Mouse (Mus musculus) MEL (cell line): ENCODE measurements around the gene Acbd7. TPM values are rescaled to one million over a fixed set of nuclear protein-coding genes. Genes with fewer than 3 reads are reported as not detected.

Source experiments
- DNase-seq: peaks from one replicate; pipeline ENCODE4 v3.0.0; 2011; ENCODE audit warnings: low read depth, low spot score
- H3K27ac ChIP-seq: 2 replicates; pipeline ENCODE4 v1.5.1; 2012; ENCODE audit warnings: low read depth, mild to moderate bottlenecking, control low read depth, low read length, moderate library complexity; ENCODE audit not compliant: control insufficient read depth
- H3K27me3 ChIP-seq, 2 experiments: fragments of 150-350 bp in 1 of 2; sonication (generic) in 1 of 2; 2 replicates each; pipeline ENCODE4 v1.6.1; 2012; ENCODE audit warnings: low read length in 2 of 2, mild to moderate bottlenecking in 2 of 2, improper control_type of control experiment in 1 of 2, moderate library complexity in 1 of 2; ENCODE audit not compliant: insufficient read depth in 2 of 2, control insufficient read depth in 1 of 2
- H3K36me3 ChIP-seq, 2 experiments: 2 replicates each; pipeline ENCODE4 v1.6.1; 2012 to 2014; ENCODE audit warnings: low read length in 2 of 2, improper control_type of control experiment in 1 of 2, inconsistent platforms in 1 of 2, mild to moderate bottlenecking in 1 of 2; ENCODE audit not compliant: insufficient read depth in 2 of 2, control insufficient read depth in 1 of 2
- H3K4me1 ChIP-seq, 2 experiments: fragments of 150-350 bp in 1 of 2; sonication (generic) in 1 of 2; 2 replicates each; pipeline ENCODE4 v1.6.1; 2012; ENCODE audit warnings: low read length in 2 of 2, improper control_type of control experiment in 1 of 2, mild to moderate bottlenecking in 1 of 2; ENCODE audit not compliant: insufficient read depth in 2 of 2, control insufficient read depth in 1 of 2
- H3K4me3 ChIP-seq, 2 experiments: fragments of 150-350 bp in 1 of 2; sonication (generic) in 1 of 2; 2 replicates each; pipeline ENCODE4 v1.5.1; 2012; ENCODE audit warnings: low read depth in 2 of 2, low read length in 2 of 2, mild to moderate bottlenecking in 2 of 2, moderate library complexity in 2 of 2, control low read depth in 1 of 2, improper control_type of control experiment in 1 of 2; ENCODE audit not compliant: control insufficient read depth in 1 of 2, insufficient read depth in 1 of 2
- H3K79me2 ChIP-seq: 2 replicates; pipeline ENCODE4 v1.6.1; 2012; ENCODE audit warnings: mild to moderate bottlenecking, low read length, moderate library complexity; ENCODE audit not compliant: control insufficient read depth, poor library complexity, insufficient read depth
- H3K9ac ChIP-seq: 2 replicates; pipeline ENCODE4 v1.6.1; 2012; ENCODE audit warnings: low read depth, mild to moderate bottlenecking, control low read depth, low read length, moderate library complexity; ENCODE audit not compliant: control insufficient read depth, poor library complexity, severe bottlenecking
- H3K9me3 ChIP-seq: fragments of 150-350 bp; sonication (generic); replicated peaks from 2 replicates; pipeline ENCODE4 v1.6.1; 2012; ENCODE audit warnings: mild to moderate bottlenecking, low read length, improper control_type of control experiment, moderate library complexity; ENCODE audit not compliant: insufficient read depth
- CTCF ChIP-seq, 3 experiments: IDR thresholded peaks in 2 of 3; conservative IDR thresholded peaks in 1 of 3; 2 replicates each; pipeline ENCODE4 v1.5.1; 2011 to 2012; ENCODE audit warnings: low read length in 3 of 3, low read depth in 2 of 3, mild to moderate bottlenecking in 2 of 3, improper control_type of control experiment in 1 of 3, inconsistent platforms in 1 of 3, mixed read lengths in 1 of 3, moderate library complexity in 1 of 3; ENCODE audit not compliant: control insufficient read depth in 1 of 3, insufficient read depth in 1 of 3, poor library complexity in 1 of 3, severe bottlenecking in 1 of 3
- E2F4 ChIP-seq: IDR thresholded peaks from 2 replicates; pipeline ENCODE4 v1.6.1; 2011; ENCODE audit warnings: low read depth, low read length, improper control_type of control experiment, borderline replicate concordance
- ETS1 ChIP-seq: IDR thresholded peaks from 2 replicates; pipeline ENCODE4 v1.6.1; 2012; ENCODE audit warnings: low read depth, mild to moderate bottlenecking, inconsistent platforms, low read length, improper control_type of control experiment, moderate library complexity
- GATA1 ChIP-seq: IDR thresholded peaks from 2 replicates; pipeline ENCODE4 v1.6.1; 2011; ENCODE audit warnings: low read depth, low read length, improper control_type of control experiment
- MXI1 ChIP-seq: IDR thresholded peaks from 2 replicates; pipeline ENCODE4 v1.6.1; 2011; ENCODE audit warnings: mild to moderate bottlenecking, low read depth, low read length, improper control_type of control experiment
- MYB ChIP-seq: IDR thresholded peaks from 2 replicates; pipeline ENCODE4 v1.6.1; 2011; ENCODE audit warnings: mild to moderate bottlenecking, low read depth, low read length, improper control_type of control experiment
- POLR2A ChIP-seq, 2 experiments: IDR thresholded peaks; 2 replicates each; pipeline ENCODE4 v1.6.1; 2011 to 2012; ENCODE audit warnings: low read length in 2 of 2, mild to moderate bottlenecking in 2 of 2, control low read depth in 1 of 2, improper control_type of control experiment in 1 of 2, low read depth in 1 of 2, moderate library complexity in 1 of 2; ENCODE audit not compliant: control insufficient read depth in 1 of 2, insufficient read depth in 1 of 2, poor library complexity in 1 of 2
- POLR2AphosphoS2 ChIP-seq: IDR thresholded peaks from 2 replicates; pipeline ENCODE4 v1.6.1; 2011; ENCODE audit warnings: low read length, improper control_type of control experiment
- POLR2AphosphoS5 ChIP-seq: IDR thresholded peaks from 2 replicates; pipeline ENCODE4 v1.6.1; 2012; ENCODE audit warnings: low read depth, borderline replicate concordance, mild to moderate bottlenecking, inconsistent platforms, low read length, moderate library complexity, mixed read lengths
- RAD21 ChIP-seq: IDR thresholded peaks from 2 replicates; pipeline ENCODE4 v1.6.1; 2011; ENCODE audit warnings: mild to moderate bottlenecking, low read depth, low read length, improper control_type of control experiment
- SMC3 ChIP-seq: IDR thresholded peaks from 2 replicates; pipeline ENCODE4 v1.6.1; 2011; ENCODE audit warnings: low read depth, low read length, improper control_type of control experiment
- UBTF ChIP-seq: IDR thresholded peaks from 2 replicates; pipeline ENCODE4 v1.6.1; 2012; ENCODE audit warnings: low read depth, mild to moderate bottlenecking, inconsistent platforms, low read length, improper control_type of control experiment, moderate library complexity, borderline replicate concordance; ENCODE audit not compliant: insufficient read depth
- ZC3H11A ChIP-seq: IDR thresholded peaks from 2 replicates; pipeline ENCODE4 v1.6.1; 2012; ENCODE audit warnings: low read depth, mild to moderate bottlenecking, inconsistent platforms, low read length, improper control_type of control experiment
- polyA plus RNA-seq, 2 experiments: library from polyadenylated mRNA; stranded (reverse) in 1 of 2; unstranded in 1 of 2; fragments of >175 nt in 1 of 2; fragments of >200 nt in 1 of 2; gene quantifications; 2 replicates each; pipeline versions ENCODE4 v1.2.1 to v1.2.4; 2012; ENCODE audit warnings: low replicate concordance in 2 of 2, low read depth in 1 of 2; ENCODE audit not compliant: insufficient read length in 2 of 2, insufficient read depth in 1 of 2, missing spikeins in 1 of 2
- total RNA-seq: library from RNA; depleted of rRNA; stranded (reverse); fragments of 300-350 nt; gene quantifications from 2 replicates; pipeline ENCODE4 v1.2.3, GENCODE M21; 2012

Acbd7 gene
- total and polyA plus RNA-seq, 3 experiments, result 2.9 to 3.7 TPM; not detected in 1

DNA sequence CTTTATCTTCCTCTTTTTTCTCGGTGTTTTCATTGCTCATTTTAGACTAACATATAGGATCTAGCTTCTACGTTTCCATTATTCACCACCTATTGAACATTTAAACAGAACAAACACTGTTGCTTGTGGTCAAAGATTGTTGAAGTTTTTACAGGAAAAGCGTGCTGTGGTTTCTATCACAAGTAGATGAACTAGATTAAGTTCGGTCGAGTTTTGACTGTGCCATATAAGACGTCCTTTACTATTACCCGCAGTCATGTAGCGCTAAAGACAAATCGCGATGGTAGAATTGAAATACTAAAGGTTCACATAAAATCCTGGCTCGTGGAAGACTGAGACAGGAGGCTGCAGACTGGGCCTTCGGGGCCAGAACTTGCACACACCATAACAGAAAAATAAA, 2.2 kb upstream of the Acbd7 start:
- Histone ChIP-seq H3K9me3 (no peaks in the 10 kb centered on the region), H3K27ac (peak overlapping the region; percentile 37; the same call in 1 of the 2 replicates), H3K4me1 (peaks cover 3 to 15% of the 10 kb centered on the region in 2 experiments; a peak in 3 of 4 replicates), H3K27me3 (no peaks in the 10 kb centered on the region), H3K4me3 (peak overlapping the region; percentile 37 to 73), H3K79me2 (peaks cover 21% of the 10 kb centered on the region), H3K9ac (peak overlapping the region; percentile 46; the same call in 1 of the 2 replicates), H3K36me3 (peaks cover 0 to 17% of the 10 kb centered on the region in 2 experiments; a peak in 3 of 4 replicates)
- peak; percentile 45 for DNase-seq
- no peak for TF ChIP-seq GATA1
- TF ChIP-seq ETS1, result 0 out of 2 replicates have a peak, but pooled peaks have one; percentile 15

DNA sequence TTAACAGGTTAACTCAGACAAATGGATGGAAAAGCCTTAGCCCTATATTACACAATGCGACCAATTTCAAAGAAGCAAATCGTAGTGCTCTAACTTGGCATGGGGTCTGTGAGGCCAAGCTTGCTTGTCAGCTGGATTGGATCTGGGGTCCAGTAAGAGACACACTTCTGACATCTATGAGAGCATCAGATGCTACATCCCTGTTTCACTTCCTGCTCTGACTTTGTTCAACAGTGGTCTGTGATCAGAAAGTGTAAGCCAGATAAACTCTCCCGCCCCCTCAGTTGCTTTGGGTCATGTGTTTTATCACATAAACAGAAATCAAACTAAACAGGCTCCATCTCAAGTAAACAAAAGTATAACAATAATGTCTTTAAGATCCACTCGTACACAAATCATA, 12.5 kb downstream of the Acbd7 start:
- TF ChIP-seq MXI1, result no peak
- no peak for TF ChIP-seq MYB
- TF ChIP-seq ZC3H11A, result no peak
- TF ChIP-seq POLR2A (IDR thresholded peaks at IDR 0.05; ENCODE audit: control insufficient read depth in 1 of 2, insufficient read depth in 1 of 2, low read depth in 1 of 2, low read length in 2 of 2, poor library complexity in 1 of 2), result no peak
- TF ChIP-seq E2F4, result no peak
- no peak for TF ChIP-seq POLR2AphosphoS5
- no peak for TF ChIP-seq UBTF
- no peak for TF ChIP-seq SMC3
- TF ChIP-seq, all 39 proteins: peak for 0
- no peak for DNase-seq
- no peak overlapping the region for H3K27ac ChIP-seq
- H3K9me3 ChIP-seq, result no peaks in the 10 kb centered on the region
- no peak overlapping the region for H3K4me3 ChIP-seq
- no peaks in the 10 kb centered on the region for H3K4me1 ChIP-seq
- peaks cover 8 to 9% of the 10 kb centered on the region in 2 experiments for H3K27me3 ChIP-seq
- H3K36me3 ChIP-seq, result no peaks in the 10 kb centered on the region
- H3K9ac ChIP-seq, result no peak overlapping the region
- no peaks in the 10 kb centered on the region for H3K79me2 ChIP-seq

GRCm38 (mm10) chr2:3348919-3349318, 13.0 kb downstream of the Acbd7 start:
- no peak overlapping the region for H3K9ac ChIP-seq
- DNase-seq, result peak; percentile 69
- no peaks in the 10 kb centered on the region for H3K79me2 ChIP-seq
- TF ChIP-seq SMC3 (peak; percentile 87), ZC3H11A (peak; percentile 79), CTCF (IDR thresholded peaks at IDR 0.05 in 2 of 3, conservative IDR thresholded peaks at IDR 0.05 in 1 of 3; ENCODE audit: control insufficient read depth in 1 of 3, insufficient read depth in 1 of 3, low read depth in 2 of 3, low read length in 3 of 3, poor library complexity in 1 of 3, severe bottlenecking in 1 of 3) (peak; percentile 39 to 88 (median 67); a peak in 5 of 6 replicates), RAD21 (peak; percentile 95), POLR2AphosphoS2 (no peak)
- H3K4me1 ChIP-seq, result no peaks in the 10 kb centered on the region
- no peak overlapping the region for H3K27ac ChIP-seq
- no peaks in the 10 kb centered on the region for H3K36me3 ChIP-seq
- peaks cover 8 to 9% of the 10 kb centered on the region in 2 experiments for H3K27me3 ChIP-seq
- H3K4me3 ChIP-seq, result no peak overlapping the region
- no peaks in the 10 kb centered on the region for H3K9me3 ChIP-seq
